Mouse (Mus musculus): ENCODE measurements at regions not wholly inside any gene's neighbourhood (a gene's known extent, or its start where the extent isn't known, plus 50 kb on each side); places are given as distances from the start of the nearest gene placed in this dataset.
"Not testable (repeated sequence)": the region's sequence is repeated elsewhere in the genome, so short reads cannot be mapped to it uniquely, and the experiment has no call there.

- no peak for ATAC-seq (ENCODE audit: extremely low read depth, insufficient number of reproducible peaks, low FRiP score, poor library complexity, severe bottlenecking)
Measured at GRCm38 (mm10) chr9:72166084-72166483, 54.4 kb upstream of the Tcf12 start.

GRCm38 (mm10) chr9:72166611-72167010, 54.9 kb upstream of the Tcf12 start:
- no peak for ATAC-seq (ENCODE audit: extremely low read depth, insufficient number of reproducible peaks, low FRiP score, poor library complexity, severe bottlenecking)

GRCm38 (mm10) chr9:72169231-72169630, 57.6 kb upstream of the Tcf12 start:
- no peak for ATAC-seq (ENCODE audit: extremely low read depth, insufficient number of reproducible peaks, low FRiP score, poor library complexity, severe bottlenecking)

- ATAC-seq (ENCODE audit: extremely low read depth, insufficient number of reproducible peaks, low FRiP score, poor library complexity, severe bottlenecking) = 0 out of 2 replicates have a peak, but pooled peaks have one; percentile 30
Measured at GRCm38 (mm10) chr9:72169728-72170188, 58.1 kb upstream of the Tcf12 start.

- ATAC-seq (ENCODE audit: extremely low read depth, insufficient number of reproducible peaks, low FRiP score, poor library complexity, severe bottlenecking) = no peak
Measured at GRCm38 (mm10) chr9:72170235-72170634, 58.6 kb upstream of the Tcf12 start.

- no peak for ATAC-seq (ENCODE audit: extremely low read depth, insufficient number of reproducible peaks, low FRiP score, poor library complexity, severe bottlenecking)
Measured at GRCm38 (mm10) chr9:72172331-72172730, 60.7 kb upstream of the Tcf12 start.

- ATAC-seq (ENCODE audit: extremely low read depth, insufficient number of reproducible peaks, low FRiP score, poor library complexity, severe bottlenecking) = no peak
Measured at GRCm38 (mm10) chr9:72180972-72181371, 69.3 kb upstream of the Tcf12 start.

- ATAC-seq (ENCODE audit: extremely low read depth, insufficient number of reproducible peaks, low FRiP score, poor library complexity, severe bottlenecking) = no peak
Measured at GRCm38 (mm10) chr9:72183336-72183735, 71.7 kb upstream of the Tcf12 start.

GRCm38 (mm10) chr9:72183925-72184324, 72.3 kb upstream of the Tcf12 start:
- ATAC-seq (ENCODE audit: extremely low read depth, insufficient number of reproducible peaks, low FRiP score, poor library complexity, severe bottlenecking) = no peak

- no peak for ATAC-seq (ENCODE audit: extremely low read depth, insufficient number of reproducible peaks, low FRiP score, poor library complexity, severe bottlenecking)
Measured at GRCm38 (mm10) chr9:72189867-72190266, 78.2 kb upstream of the Tcf12 start.

GRCm38 (mm10) chr9:72190631-72191030, 79.0 kb upstream of the Tcf12 start:
- no peak for ATAC-seq (ENCODE audit: extremely low read depth, insufficient number of reproducible peaks, low FRiP score, poor library complexity, severe bottlenecking)

GRCm38 (mm10) chr9:72191091-72191490, 79.4 kb upstream of the Tcf12 start:
- ATAC-seq (ENCODE audit: extremely low read depth, insufficient number of reproducible peaks, low FRiP score, poor library complexity, severe bottlenecking) = no peak

- ATAC-seq (ENCODE audit: extremely low read depth, insufficient number of reproducible peaks, low FRiP score, poor library complexity, severe bottlenecking) = peak; percentile 72; the same call in 1 of the 2 replicates
Measured at GRCm38 (mm10) chr9:72192051-72192952, 80.6 kb upstream of the Tcf12 start.

- ATAC-seq (ENCODE audit: extremely low read depth, insufficient number of reproducible peaks, low FRiP score, poor library complexity, severe bottlenecking) = not testable (repeated sequence)
Measured at GRCm38 (mm10) chr9:72192953-72193337, 81.3 kb upstream of the Tcf12 start.

- no peak for ATAC-seq (ENCODE audit: extremely low read depth, insufficient number of reproducible peaks, low FRiP score, poor library complexity, severe bottlenecking)
Measured at GRCm38 (mm10) chr9:72195348-72195747, 79.3 kb upstream of the Zfp280d start.

- ATAC-seq (ENCODE audit: extremely low read depth, insufficient number of reproducible peaks, low FRiP score, poor library complexity, severe bottlenecking) = no peak
Measured at GRCm38 (mm10) chr9:72196626-72197330, 77.9 kb upstream of the Zfp280d start.

GRCm38 (mm10) chr9:72197331-72197732, 77.3 kb upstream of the Zfp280d start:
- no peak for ATAC-seq (ENCODE audit: extremely low read depth, insufficient number of reproducible peaks, low FRiP score, poor library complexity, severe bottlenecking)

GRCm38 (mm10) chr9:72198976-72199375, 75.7 kb upstream of the Zfp280d start:
- no peak for ATAC-seq (ENCODE audit: extremely low read depth, insufficient number of reproducible peaks, low FRiP score, poor library complexity, severe bottlenecking)

- no peak for ATAC-seq (ENCODE audit: extremely low read depth, insufficient number of reproducible peaks, low FRiP score, poor library complexity, severe bottlenecking)
Measured at GRCm38 (mm10) chr9:72204357-72204905, 70.2 kb upstream of the Zfp280d start.

GRCm38 (mm10) chr9:72205815-72206214, 68.8 kb upstream of the Zfp280d start:
- no peak for ATAC-seq (ENCODE audit: extremely low read depth, insufficient number of reproducible peaks, low FRiP score, poor library complexity, severe bottlenecking)
